Mouse (Mus musculus) midbrain, embryonic 13.5 days (tissue): Measurements from ENCODE around the gene A630023A22Rik. TPM values are rescaled to one million over a fixed set of nuclear protein-coding genes. Genes with fewer than 3 reads are reported as not detected.

Experiments used
- ATAC-seq: fragments of 200-750 bp; cut with Nextera tagmentation; 2 replicates; pipeline ENCODE4 v1.8.0; 2017; ENCODE audit warnings: mild to moderate bottlenecking, moderate TSS enrichment, moderate library complexity
- H3K27ac ChIP-seq: fragments of 300-500 bp; sonication (generic); 2 replicates; pipeline ENCODE4 v1.5.1; 2015; ENCODE audit warnings: inconsistent platforms, mild to moderate bottlenecking, moderate library complexity
- H3K27me3 ChIP-seq: fragments of 300-500 bp; sonication (generic); 2 replicates; pipeline ENCODE4 v1.6.1; 2015; ENCODE audit warnings: mild to moderate bottlenecking, inconsistent platforms
- H3K36me3 ChIP-seq: fragments of 300-500 bp; sonication (generic); 2 replicates; pipeline ENCODE4 v1.6.1; 2015; ENCODE audit warnings: mild to moderate bottlenecking, inconsistent platforms
- H3K4me1 ChIP-seq: fragments of 300-500 bp; sonication (generic); replicated peaks from 2 replicates; pipeline ENCODE4 v1.6.1; 2015; ENCODE audit warnings: inconsistent platforms
- H3K4me2 ChIP-seq: fragments of 300-500 bp; sonication (generic); replicated peaks from 2 replicates; pipeline ENCODE4 v1.6.1; 2015; ENCODE audit warnings: moderate library complexity, mild to moderate bottlenecking, inconsistent platforms
- H3K4me3 ChIP-seq: fragments of 300-500 bp; sonication (generic); replicated peaks from 2 replicates; pipeline ENCODE4 v1.5.1; 2015; ENCODE audit warnings: mild to moderate bottlenecking, inconsistent platforms
- H3K9ac ChIP-seq: fragments of 300-500 bp; sonication (generic); replicated peaks from 2 replicates; pipeline ENCODE4 v1.6.1; 2015; ENCODE audit warnings: mild to moderate bottlenecking, inconsistent platforms
- H3K9me3 ChIP-seq: fragments of 300-500 bp; sonication (generic); 2 replicates; pipeline ENCODE4 v1.6.1; 2016; ENCODE audit warnings: mild to moderate bottlenecking, inconsistent platforms
- WGBS: fragments of 180-500 bp; shearing (Covaris S2); methylation state at CpG from one replicate; pipeline ENCODE4 v1.1.7; 2015; 5-methylcytosine and 5-hydroxymethylcytosine counted together
- polyA plus RNA-seq: library from polyadenylated mRNA; unstranded; fragments of >200 nt; fragmentation: Nextera tagmentation; extraction: Ambion mirVana; gene quantifications from 2 replicates; pipeline ENCODE4 v1.2.1, GENCODE M21; 2015

The A630023A22Rik gene
- polyA plus RNA-seq, 1 experiment from 2014 or later: not detected

DNA sequence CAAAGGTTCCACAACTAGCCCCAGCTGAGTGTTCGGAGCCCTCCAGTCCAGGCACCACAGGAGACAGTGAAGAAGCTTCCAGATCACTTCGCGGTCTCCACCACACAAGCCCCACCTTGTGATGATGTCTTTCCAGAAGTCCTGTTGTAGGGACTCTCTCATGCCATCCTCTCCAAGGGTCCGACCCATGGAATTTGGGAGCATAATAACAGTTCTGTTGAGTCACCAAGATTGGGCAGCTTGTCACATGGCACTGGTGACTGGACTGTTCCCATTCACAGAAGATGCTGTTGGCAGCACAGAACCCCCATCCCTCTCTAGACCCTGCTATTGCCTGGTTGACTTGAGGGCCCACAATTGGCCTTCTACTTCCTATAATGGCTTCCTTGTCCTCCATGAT is 86.2 kb downstream of the A630023A22Rik start, which contains the start of gene Gm5460:
Gene Gm5460 (plus strand): TSS at position 378 of the 400 bp plus-strand sequence.
- no peaks in the 10 kb centered on the region for H3K36me3 ChIP-seq
- no peak within 1 kb of the TSS for H3K9ac ChIP-seq
- no peak within 1 kb of the TSS for H3K4me2 ChIP-seq
- H3K9me3 ChIP-seq: no peaks in the 10 kb centered on the region
- 95% methylated on average over 4 of the region's 4 CpGs for WGBS
- no peak within 1 kb of the TSS for H3K4me3 ChIP-seq
- ATAC-seq: no peak
- no peak within 1 kb of the TSS for H3K27ac ChIP-seq
- H3K4me1 ChIP-seq: no peaks in the 10 kb centered on the region
- no peaks in the 10 kb centered on the region for H3K27me3 ChIP-seq

- no peaks in the 10 kb centered on the region for H3K4me1 ChIP-seq
- WGBS: 91% methylated on average over 3 of the region's 3 CpGs
- no peak for ATAC-seq
- H3K27ac ChIP-seq: no peak within 1 kb of the TSS
- no peak within 1 kb of the TSS for H3K4me2 ChIP-seq
- no peaks in the 10 kb centered on the region for H3K27me3 ChIP-seq
- H3K9ac ChIP-seq: no peak within 1 kb of the TSS
- H3K36me3 ChIP-seq: no peaks in the 10 kb centered on the region
- H3K9me3 ChIP-seq: no peaks in the 10 kb centered on the region
- no peak within 1 kb of the TSS for H3K4me3 ChIP-seq
Measured at GRCm38 (mm10) chr14:34015063-34015462, 87.5 kb downstream of the A630023A22Rik start, which contains the start of gene Gm30083. Gm30083 (minus strand) TSS chr14:34015182.

DNA sequence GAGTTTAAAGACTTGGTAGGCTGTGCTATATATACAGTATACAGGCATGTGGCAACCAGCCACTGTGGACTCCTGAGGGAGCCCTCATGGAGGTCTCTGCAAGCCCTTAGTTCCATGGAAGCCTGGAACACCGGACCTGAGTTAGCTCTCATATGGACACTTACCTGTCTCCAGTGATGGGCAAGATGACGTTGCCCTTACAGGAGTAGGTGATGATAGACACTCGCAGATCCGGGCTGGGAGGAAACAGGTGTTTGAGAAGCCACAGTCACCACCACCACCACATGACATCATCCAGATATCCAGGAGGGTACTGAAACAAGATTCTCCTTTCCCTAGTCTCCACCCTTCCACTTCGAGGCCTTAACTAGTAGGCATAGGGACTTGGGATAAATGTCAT is 100.2 kb downstream of the A630023A22Rik start:
- no peaks in the 10 kb centered on the region for H3K4me1 ChIP-seq
- H3K27me3 ChIP-seq: no peaks in the 10 kb centered on the region
- no peak overlapping the region for H3K4me2 ChIP-seq
- H3K27ac ChIP-seq: no peak overlapping the region
- H3K4me3 ChIP-seq: no peak overlapping the region
- H3K9me3 ChIP-seq: no peaks in the 10 kb centered on the region
- WGBS: 89% methylated on average over 5 of the region's 5 CpGs
- no peak overlapping the region for H3K9ac ChIP-seq
- no peak for ATAC-seq
- no peaks in the 10 kb centered on the region for H3K36me3 ChIP-seq

- H3K27ac ChIP-seq: no peak overlapping the region
- no peak overlapping the region for H3K9ac ChIP-seq
- no peaks in the 10 kb centered on the region for H3K27me3 ChIP-seq
- H3K4me2 ChIP-seq: no peak overlapping the region
- ATAC-seq: no peak
- H3K9me3 ChIP-seq: no peaks in the 10 kb centered on the region
- H3K4me1 ChIP-seq: no peaks in the 10 kb centered on the region
- no peak overlapping the region for H3K4me3 ChIP-seq
- H3K36me3 ChIP-seq: no peaks in the 10 kb centered on the region
Measured at GRCm38 (mm10) chr14:34001445-34001844, 101.1 kb downstream of the A630023A22Rik start.

Other genes starting within 250 kb of the A630023A22Rik start
- gene Gdf10, start 179.2 kb downstream of the A630023A22Rik start, polyA plus RNA-seq: 1.1 and 1.8 TPM in 2 replicates
- not detected in 2 replicates for gene Gdf2, start 161.7 kb downstream of the A630023A22Rik start, polyA plus RNA-seq
- gene Rbp3, start 148.8 kb downstream of the A630023A22Rik start, polyA plus RNA-seq: not detected in 2 replicates
- 0.46 and 0.54 TPM in 2 replicates for gene Zfp488, start 124.0 kb downstream of the A630023A22Rik start, polyA plus RNA-seq
- not detected in 2 replicates for gene Gm30083, start 87.6 kb downstream of the A630023A22Rik start, polyA plus RNA-seq
- not detected in 2 replicates for gene Gm5460, start 86.0 kb downstream of the A630023A22Rik start, polyA plus RNA-seq
- not detected in 2 replicates for gene Antxrl, start 50.0 kb downstream of the A630023A22Rik start, polyA plus RNA-seq
- gene Anxa8, start 16.8 kb downstream of the A630023A22Rik start, polyA plus RNA-seq: not detected in 2 replicates
- gene Npy4r, start 49.7 kb upstream of the A630023A22Rik start, polyA plus RNA-seq: 0.11 and 0.14 TPM in 2 replicates
- 5.3 and 5.4 TPM in 2 replicates for gene Gprin2, start 98.9 kb upstream of the A630023A22Rik start, polyA plus RNA-seq
- gene Syt15, start 116.8 kb upstream of the A630023A22Rik start, polyA plus RNA-seq: 0.49 and 0.63 TPM in 2 replicates
- 6.4 and 7.2 TPM in 2 replicates for gene Shld2, start 207.7 kb upstream of the A630023A22Rik start, polyA plus RNA-seq
- 79.2 and 91.7 TPM in 2 replicates for gene Glud1, start 208.0 kb upstream of the A630023A22Rik start, polyA plus RNA-seq